ENCODE assay signal across 35 mouse cellular contexts in the genomic region with DNA sequence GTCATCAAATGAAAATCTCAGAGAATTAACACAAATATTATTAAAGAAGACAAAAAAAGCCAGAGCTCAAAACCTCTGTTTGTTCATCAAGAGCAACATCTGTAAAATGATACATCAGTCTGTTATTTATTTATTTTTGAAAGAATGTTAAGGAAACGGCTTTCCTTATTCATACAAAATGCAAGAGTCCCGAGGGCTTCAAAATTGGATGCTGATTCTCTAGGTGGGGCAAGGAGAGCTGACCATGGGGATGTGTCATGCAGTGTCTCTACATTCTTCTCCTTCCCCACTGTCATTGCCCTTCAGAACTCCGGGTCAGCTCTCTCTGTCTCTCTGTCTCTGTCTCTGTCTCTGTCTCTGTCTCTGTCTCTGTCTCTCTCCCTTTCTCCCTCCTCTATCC.
"Had no signal": no experiment of that assay in that cellular context is flagged by ENCODE, and none has a peak within 500 bp of the region (broad histone marks: within the 10 kb centered on the region; RNA-seq: fewer than 3 reads in every experiment).

No protein-coding gene starts in this region.

- H3K36me3 ChIP-seq: heart, embryonic 12.5 days; heart, embryonic 13.5 days; heart, embryonic 15.5 days; hindbrain, embryonic 10.5 days; hindbrain, embryonic 12.5 days; hindbrain, embryonic 13.5 days; hindbrain, embryonic 15.5 days; intestine, embryonic 15.5 days; kidney, embryonic 15.5 days had no signal

- H3K4me2 ChIP-seq: heart, embryonic 11.5 days; heart, embryonic 12.5 days; heart, embryonic 13.5 days; heart, embryonic 15.5 days; hindbrain, embryonic 12.5 days; hindbrain, embryonic 13.5 days; hindbrain, embryonic 14.5 days; hindbrain, embryonic 15.5 days; intestine, embryonic 15.5 days; kidney, embryonic 15.5 days had no signal

- H3K27me3 ChIP-seq: heart, embryonic 15.5 days; hindbrain, embryonic 12.5 days; hindbrain, embryonic 13.5 days; hindbrain, embryonic 15.5 days; intestine, embryonic 15.5 days; kidney, embryonic 15.5 days had no signal

- H3K4me3 ChIP-seq: heart, embryonic 12.5 days; heart, embryonic 13.5 days; heart, embryonic 15.5 days; hindbrain, embryonic 10.5 days; hindbrain, embryonic 12.5 days; hindbrain, embryonic 13.5 days; hindbrain, embryonic 15.5 days; intestine, embryonic 15.5 days; kidney, embryonic 15.5 days; layer of hippocampus, adult 2 months; left cerebral cortex, adult 2 months had no signal

- DNase-seq: heart, postnatal 10 days; heart, postnatal 14 days; heart, postnatal 36 days; heart, postnatal 4 days; kidney, adult 11 months; kidney, adult 18-20 months; kidney, adult 2 months; kidney, adult 8-10 months; kidney, adult 9 months; kidney, postnatal 10 days; kidney, postnatal 14 days; kidney, postnatal 25 days; kidney, postnatal 36 days; kidney, postnatal 4 days; layer of hippocampus, adult 9-11 months; layer of hippocampus, postnatal 36 days had no signal

- H3K9ac ChIP-seq: heart, embryonic 12.5 days; heart, embryonic 13.5 days; heart, embryonic 15.5 days; hindbrain, embryonic 12.5 days; hindbrain, embryonic 13.5 days; hindbrain, embryonic 14.5 days; hindbrain, embryonic 15.5 days; intestine, embryonic 15.5 days; kidney, embryonic 15.5 days had no signal

- ATAC-seq: hindbrain, embryonic 16.5 days; hindbrain, postnatal 0 days; inflammation-experienced regulatory T-cells, adult 6 months; intestine, embryonic 15.5 days; intestine, embryonic 16.5 days; intestine, postnatal 0 days had no signal

- H3K4me1 ChIP-seq: hindbrain, embryonic 12.5 days; hindbrain, embryonic 13.5 days; hindbrain, embryonic 15.5 days; intestine, embryonic 15.5 days; kidney, embryonic 15.5 days had no signal

- H3K9me3 ChIP-seq: heart, embryonic 12.5 days; heart, embryonic 13.5 days; heart, embryonic 15.5 days; hindbrain, embryonic 10.5 days; hindbrain, embryonic 12.5 days; hindbrain, embryonic 13.5 days; hindbrain, embryonic 15.5 days; intestine, embryonic 15.5 days; kidney, embryonic 15.5 days had no signal

- H3K27ac ChIP-seq: heart, embryonic 13.5 days; heart, embryonic 15.5 days; hindbrain, embryonic 10.5 days; hindbrain, embryonic 12.5 days; hindbrain, embryonic 13.5 days; hindbrain, embryonic 14.5 days; hindbrain, embryonic 15.5 days; hindbrain, postnatal 0 days; intestine, embryonic 15.5 days; kidney, embryonic 15.5 days; kidney, postnatal 0 days; layer of hippocampus, adult 2 months; left cerebral cortex, adult 2 months had no signal
